Mouse (Mus musculus): ENCODE data around the gene Elp5.

Gene Elp5

DNA sequence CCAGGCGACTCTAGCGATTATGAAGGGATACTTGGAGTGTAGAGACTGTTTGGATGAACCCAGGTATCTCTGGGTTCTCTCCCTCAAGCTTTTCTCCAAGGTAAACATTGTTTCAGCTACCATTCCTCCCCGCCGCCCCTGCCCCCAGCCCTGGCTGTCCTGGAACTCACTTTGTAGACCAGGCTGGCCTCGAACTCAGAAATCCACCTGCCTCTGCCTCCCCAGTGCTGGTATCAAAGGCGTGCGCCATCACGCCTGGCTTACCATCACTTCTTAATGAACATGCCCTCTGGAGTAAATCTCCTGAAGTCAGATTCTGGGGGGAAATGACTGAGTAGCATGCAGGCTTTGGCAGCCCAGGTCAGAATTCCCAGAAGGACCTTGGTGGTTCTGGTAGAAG, at the start of gene Elp5:
Gene Elp5 (minus strand): TSS at position 293 of the 400 bp plus-strand sequence.
- in situ Hi-C loops (cut with MboI; ENCODE audit: unreplicated experiment in 2 of 2): loop anchor here in 1 of 2 experiments (25.0 kb wide), 2 partner anchors 570 to 920 kb away; partner anchors contain the start of genes Borcs6, Kdm6b and Tmem107

DNA sequence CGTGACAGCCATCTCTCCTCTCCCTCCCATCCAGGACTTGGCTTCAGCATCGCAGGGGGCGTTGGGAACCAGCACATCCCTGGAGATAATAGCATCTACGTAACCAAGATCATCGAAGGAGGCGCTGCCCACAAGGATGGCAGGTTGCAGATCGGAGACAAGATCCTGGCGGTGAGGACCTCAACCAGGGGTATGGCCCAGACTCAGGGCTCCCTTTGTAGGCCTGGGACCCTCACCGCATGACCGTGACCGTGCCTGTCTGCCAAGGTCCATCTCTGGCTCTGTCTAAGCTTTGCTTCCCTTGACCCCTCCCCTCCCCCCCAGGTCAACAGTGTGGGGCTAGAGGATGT, 49.0 kb upstream of the Elp5 start:
- in situ Hi-C loops (cut with MboI; ENCODE audit: unreplicated experiment in 2 of 2): no loop called here

DNA sequence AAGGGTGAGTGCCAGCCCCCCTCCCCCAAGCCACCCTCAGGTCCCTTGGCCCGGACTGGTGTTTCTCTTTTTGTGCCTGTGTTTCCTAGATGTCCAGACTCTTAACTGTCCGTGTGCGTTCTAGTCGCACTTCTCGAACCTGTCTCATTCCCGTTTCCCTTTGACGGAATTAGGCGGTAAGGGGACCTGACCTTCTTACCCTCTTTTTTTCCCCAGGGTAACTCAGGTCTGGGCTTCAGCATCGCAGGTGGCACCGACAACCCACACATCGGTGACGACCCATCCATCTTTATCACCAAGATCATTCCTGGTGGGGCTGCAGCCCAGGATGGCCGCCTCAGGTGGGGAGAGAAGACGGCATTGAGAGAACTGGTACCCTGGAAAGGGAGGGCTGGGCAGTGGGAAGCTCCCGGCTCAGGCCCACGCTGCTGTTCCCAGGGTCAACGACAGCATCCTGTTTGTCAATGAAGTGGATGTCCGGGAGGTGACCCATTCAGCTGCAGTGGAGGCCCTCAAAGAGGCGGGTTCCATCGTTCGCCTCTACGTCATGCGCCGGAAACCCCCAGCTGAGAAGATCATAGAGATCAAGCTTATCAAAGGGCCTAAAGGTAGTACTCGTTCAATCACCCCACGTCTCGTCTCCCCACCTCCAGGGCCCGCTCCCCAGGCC, 48.5 kb upstream of the Elp5 start:
- in situ Hi-C loops (cut with MboI; ENCODE audit: unreplicated experiment in 2 of 2): no loop called here

DNA sequence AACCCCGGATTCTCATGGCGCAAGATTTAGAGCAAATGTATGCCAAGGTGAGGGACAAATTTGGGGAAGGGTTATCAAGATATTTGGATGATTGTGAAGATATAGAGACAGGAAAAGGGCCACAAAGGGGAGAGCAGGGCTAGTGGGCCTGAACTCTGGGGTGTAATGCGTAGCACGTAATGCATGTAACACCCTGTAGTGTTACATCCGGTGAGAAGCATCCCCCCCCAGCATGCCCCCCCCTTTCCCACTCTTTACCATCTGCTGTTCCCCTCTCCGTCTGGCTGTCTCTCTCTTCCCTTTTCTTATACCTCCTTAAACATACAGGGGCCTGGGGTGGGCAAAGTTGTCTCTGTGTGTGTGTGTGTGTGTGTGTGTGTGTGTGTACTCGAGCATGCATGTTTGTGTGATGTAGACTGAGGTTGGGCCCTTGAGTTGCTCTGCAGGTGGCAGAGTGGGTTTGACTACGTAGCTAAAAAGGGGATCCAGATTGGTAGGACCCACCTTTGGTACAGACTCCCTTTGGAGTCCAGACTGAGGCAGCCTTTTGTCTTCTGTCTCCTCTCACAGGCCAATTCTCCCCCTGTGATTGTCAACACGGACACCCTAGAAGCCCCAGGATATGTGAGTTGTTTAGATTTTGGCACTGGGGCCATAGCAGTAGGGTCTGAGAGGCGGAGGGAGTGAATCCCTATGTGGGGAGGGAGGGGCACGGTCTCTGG, 47.7 kb upstream of the Elp5 start:
- in situ Hi-C loops (cut with MboI; ENCODE audit: unreplicated experiment in 2 of 2): no loop called here

DNA sequence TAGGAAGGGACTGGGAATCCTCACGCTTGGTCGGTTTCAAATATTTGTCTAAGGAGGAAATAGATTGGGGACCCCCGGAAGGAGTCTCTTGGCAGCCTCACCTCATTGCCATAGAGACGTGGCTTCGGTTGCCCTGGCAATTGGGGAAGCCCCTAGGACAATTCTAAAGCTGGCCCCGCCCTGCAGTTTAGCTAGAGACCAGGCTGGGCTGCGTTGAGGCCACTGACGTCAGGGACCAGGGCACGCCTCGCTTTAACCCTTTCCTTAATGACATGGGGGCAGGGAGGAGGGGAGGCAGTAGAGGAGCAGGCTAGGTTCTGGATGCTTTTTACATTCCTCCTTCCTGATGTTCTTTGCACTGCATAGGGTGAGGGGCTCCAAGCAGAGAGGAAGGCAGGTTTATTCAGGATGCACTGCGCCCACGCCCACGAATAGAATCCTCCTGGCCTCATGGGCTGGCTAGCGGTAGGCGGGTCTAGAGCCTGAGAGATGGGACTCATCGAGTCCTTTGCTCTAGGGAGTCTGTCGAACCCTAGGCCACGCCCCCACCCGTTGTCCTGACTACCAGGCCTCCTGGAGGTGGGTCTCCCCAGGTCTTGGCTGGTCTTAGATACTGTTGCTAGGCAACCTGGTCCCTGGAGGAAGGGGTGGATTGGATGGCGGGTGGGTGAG, 46.9 kb upstream of the Elp5 start:
- in situ Hi-C loops (cut with MboI; ENCODE audit: unreplicated experiment in 2 of 2): no loop called here

DNA sequence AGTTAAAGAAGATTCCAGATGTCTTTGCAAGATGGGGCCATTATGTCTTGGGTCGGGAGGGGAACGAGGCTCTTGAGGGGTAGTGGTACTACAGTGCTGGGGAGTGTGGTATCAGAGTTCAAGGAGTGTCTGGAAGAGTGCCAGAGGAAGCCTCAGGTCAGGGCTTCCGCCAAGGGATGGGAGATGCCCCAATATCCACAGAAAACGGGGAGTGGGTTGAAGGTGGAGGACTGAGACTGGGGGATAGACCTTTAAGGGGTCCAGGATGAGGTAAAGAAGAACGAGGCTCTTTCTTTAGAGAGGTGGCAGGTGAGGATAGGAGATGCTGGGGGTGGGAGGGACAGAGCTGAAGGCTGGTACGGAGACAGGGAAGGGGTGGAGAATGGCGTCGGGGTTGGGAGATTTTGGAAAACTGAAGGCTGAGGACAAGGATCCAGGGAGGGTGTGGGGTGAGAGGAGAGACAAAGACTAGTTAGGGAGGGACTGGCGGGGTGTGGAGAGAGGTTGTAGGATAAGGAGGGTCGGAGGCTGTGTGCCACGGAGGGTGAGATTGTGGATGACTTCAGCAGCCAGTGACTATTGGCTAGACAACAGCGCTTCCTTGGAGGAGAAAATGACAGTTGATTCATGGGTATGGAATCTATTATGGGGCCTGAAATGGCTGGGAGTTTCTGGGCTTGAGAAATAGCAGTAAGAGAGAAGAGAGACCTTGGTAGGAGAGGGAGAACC, 46.2 kb upstream of the Elp5 start:
- in situ Hi-C loops (cut with MboI; ENCODE audit: unreplicated experiment in 2 of 2): no loop called here

DNA sequence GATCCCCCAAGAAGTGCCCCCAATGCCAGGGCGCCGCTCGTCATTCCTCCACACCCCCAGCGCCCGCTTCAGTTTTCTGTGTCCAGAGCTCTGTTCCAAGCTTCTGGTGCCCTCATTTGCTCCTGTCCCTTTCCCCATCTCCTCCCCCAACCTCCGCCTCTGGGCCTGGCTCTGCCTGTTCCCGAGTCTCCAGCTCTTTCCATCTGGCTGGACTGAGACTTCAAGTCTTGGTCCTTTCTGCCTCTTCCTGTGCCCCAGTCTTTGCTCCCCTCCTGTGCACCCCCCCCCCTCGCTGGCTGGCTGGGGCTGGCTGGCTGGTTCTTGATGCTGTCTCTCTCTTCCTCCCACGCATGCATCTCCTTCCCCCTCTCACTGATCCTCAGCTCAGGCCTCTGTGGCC, 45.1 kb upstream of the Elp5 start:
- in situ Hi-C loops (cut with MboI; ENCODE audit: unreplicated experiment in 2 of 2): no loop called here

DNA sequence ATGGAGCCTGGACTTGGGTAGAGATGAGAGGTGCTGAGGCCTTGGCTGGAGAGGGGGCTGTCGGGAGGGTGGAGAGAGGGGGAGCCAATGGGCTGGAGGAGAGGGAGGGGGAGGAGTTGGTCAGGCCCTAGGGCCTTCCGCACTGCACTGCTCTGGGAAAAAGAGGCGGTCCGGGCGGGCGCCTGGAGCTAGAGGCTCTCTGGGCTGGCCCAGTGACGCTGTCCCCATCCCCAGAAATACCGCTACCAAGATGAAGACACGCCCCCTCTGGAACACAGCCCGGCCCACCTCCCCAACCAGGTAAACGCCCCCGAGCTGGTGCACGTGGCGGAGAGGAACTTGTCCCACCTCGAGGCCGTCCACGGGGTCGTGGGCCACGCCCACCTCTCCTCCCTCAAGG, 44.4 kb upstream of the Elp5 start:
- in situ Hi-C loops (cut with MboI; ENCODE audit: unreplicated experiment in 2 of 2): no loop called here

DNA sequence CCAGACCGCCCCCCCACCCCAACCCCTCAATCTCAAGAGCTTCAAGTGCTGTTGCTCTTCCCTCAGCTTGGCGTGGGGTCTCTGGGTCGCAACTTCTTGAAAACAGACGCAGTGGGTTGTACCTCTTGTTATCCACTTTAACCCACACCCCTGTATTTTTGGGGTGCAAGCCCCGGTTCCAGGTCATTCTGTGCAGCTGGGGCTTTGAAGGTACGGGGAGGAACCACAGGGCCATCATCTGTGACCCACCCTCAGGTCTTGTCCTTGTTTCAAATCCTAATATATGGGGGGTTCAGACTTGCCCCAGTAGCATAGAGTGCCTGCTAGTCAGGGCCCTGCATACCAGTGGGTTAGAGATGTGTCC, 41.8 kb upstream of the Elp5 start:
- in situ Hi-C loops (cut with MboI; ENCODE audit: unreplicated experiment in 2 of 2): no loop called here

DNA sequence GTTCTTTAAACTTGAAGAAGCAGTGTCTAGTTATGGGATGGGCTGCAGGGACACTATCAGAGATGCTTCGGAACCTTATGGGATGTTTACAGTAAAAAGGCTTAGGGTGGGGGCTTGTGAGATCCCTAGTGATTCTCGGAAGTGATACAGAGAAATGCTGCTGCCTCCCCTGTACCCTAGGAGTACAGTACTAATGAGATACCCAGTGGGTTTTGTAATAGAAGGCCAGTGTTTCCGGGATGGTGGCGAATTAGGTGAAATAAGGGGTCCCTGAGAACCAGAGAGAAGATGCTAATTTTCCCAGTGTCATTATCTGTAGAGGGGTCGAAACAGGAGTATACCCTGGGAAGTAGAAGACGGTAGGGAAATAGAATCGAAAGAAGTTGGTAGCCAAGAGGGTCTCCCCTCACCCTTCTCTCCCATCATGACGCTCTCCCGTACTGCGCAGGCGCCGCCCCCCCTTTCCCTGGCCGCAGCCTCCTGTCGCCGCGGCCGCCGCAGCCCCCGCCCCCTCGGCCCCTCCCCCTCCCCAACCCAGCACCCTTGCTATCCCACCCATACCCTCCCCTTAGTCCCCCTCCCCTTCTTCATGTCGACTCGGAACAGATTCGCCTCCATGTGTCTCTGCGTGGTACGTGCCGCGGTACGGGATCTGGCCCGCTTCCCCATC, 41.3 kb upstream of the Elp5 start:
- in situ Hi-C loops (cut with MboI; ENCODE audit: unreplicated experiment in 2 of 2): no loop called here

DNA sequence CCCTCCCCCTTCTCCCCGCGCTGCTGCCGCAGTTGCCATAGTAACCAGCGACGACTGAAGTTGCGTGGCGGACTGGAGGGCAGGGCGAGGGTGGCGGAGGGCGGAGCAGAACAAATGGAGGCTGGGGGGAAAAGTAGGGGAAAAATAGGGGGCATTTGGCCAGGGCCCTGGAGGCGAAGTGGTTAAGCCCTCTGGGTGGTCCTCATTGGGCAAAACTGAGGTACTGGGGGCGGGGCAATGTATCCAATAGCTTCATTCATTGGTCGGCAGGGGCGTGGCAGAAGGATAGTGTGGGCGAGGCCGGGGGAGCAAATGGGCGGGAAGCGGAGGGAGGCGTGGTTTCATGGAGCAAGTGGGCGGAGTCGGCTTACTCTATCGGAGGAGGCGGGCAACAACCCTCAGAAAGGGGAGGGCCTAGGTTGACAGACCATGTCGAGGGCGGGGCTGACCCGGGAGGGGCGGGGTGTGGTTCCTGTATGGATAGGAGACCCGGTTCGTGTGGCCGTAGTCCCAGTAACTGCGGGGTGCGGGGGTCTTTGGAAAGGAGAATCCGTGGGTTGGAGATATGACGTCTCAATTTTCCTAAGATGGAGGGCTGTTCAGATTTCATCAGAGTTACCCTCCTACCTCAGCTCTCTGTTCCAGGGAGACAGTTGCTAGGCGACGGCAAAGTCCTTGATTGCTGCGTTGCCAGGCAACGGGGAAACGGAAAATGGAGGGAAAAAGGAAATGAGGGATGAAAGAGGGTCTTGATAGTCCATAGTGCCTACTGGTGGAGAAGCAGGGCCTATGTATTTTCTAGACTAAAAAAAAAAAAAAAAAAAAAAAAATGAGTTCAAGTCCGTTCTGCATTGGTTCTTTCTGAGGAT, 39.2 kb upstream of the Elp5 start:
- in situ Hi-C loops (cut with MboI; ENCODE audit: unreplicated experiment in 2 of 2): no loop called here

DNA sequence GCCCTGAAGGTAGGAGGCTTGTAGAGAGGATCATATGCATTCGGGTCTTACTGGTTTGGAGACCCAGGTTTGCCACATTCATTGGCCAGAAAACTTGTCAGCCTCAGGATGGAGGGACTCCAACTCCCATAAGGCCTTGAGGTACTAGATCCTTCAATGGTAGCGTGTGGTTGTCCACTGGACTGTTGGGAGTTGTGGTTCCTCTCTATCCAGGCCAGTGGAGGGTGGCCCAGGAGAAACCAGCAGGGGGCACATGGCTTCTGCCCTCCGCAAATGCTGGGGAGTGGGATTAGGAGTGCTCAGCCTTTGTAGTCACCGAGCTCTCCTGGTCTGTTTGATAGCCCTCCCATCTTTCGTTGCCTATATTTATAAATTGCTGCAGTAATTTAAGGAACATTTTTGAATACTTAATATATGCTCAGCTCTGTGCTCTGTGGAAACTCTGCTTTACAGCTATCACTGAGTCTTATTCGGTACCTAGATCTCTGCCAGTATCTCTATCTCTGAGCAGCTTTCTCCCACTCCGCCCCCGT, 38.5 kb upstream of the Elp5 start:
- in situ Hi-C loops (cut with MboI; ENCODE audit: unreplicated experiment in 2 of 2): no loop called here

DNA sequence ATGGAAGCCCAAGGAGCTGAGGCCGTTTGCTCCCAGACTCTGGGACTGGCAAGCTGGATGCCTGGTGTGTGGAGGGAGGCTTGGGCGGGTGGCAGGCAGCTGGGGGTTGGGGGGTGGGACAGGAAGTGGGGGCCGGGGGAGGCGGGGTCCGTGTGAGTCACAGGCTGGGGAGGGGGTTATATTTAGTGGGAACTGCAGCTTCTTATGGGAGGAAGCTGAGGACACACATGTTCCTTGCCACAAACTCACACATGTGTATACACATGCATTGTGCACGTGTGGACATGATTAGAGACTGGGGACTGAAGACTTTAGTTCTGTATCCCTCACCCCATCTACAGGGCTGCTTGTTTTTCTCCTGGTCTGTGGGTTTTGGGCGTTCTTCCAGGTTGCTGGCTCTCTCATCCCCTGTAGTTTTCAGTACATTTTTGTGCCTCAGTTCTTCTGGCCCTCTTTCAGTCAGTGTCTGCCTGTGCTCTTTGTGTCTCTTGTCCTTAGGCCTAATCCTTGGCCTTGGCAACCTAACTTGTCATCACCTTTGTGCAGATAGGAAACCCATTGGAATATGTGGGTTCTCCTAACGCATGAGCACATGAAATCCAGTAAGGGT, 37.8 kb upstream of the Elp5 start:
- in situ Hi-C loops (cut with MboI; ENCODE audit: unreplicated experiment in 2 of 2): no loop called here

DNA sequence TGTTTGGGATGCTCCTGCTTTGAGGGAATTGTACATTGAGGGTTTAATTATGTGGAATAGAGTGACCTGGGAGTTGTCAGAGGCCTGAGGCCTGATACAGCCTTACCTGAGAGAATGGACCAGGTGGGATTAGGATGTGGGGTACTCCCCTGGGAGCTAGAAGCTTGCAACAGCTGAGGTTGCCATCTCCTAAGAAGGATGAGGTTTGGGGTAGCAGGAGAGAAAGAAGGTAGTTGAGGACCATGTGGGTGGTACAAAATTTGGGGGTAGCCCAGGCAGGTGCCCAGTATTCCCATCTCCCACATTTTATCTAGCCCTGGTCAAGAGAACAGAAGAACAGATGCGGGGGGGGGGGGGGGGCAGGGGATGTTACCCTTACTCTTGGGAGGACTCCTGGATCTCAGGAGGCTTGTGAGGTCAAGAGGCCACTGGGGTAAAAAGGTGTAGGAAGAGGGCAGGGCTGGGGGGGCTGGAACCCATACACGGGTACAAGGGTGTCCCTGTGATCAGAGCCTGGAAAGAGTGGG, 37.2 kb upstream of the Elp5 start:
- in situ Hi-C loops (cut with MboI; ENCODE audit: unreplicated experiment in 2 of 2): loop anchor here in 1 of 2 experiments (10.0 kb wide), 1 partner anchor 85 kb away; the partner anchor contains the start of gene Ybx2

DNA sequence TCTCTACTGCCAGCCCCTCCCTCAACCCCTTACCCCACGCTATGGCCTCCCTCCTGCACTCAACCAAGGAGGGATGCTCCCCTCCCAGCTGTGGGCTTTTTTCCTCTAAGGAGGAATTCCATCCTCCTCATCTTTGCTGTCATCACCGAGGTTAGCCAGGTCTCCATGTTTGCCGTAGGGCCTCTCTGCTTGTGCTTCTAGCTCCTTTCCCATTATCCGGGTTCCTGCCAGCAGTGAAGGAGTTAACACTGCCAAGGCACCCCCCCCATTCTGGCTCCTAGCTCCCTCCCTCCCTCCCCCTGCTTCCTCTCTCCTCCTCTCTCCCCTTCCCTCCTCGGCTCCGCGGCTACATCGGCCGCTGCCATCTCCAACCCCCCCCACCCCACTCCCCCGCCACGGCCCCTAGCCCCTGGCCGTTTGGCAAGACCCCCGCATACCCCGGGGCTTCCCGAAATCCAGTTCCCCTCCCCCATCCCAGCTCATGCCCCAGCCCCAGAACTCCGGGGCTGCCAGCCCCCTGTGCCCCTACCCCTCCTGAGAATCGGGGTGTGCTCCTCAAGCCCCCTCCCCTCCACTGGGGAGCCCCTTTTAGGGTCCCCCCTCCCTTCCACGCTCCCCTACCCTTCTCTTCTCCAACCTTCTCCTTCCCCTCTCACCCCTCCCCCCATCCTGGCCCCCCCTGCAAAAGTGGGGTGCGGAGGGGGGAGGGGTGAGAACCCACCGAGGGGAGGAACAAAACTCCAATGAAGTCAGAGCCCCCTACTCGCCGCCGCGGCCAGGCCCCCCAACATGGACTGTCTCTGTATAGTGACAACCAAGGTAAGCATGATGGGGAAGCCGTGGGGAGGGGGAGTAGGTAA, 36.0 kb upstream of the Elp5 start:
- in situ Hi-C loops (cut with MboI; ENCODE audit: unreplicated experiment in 2 of 2): loop anchor here in 1 of 2 experiments (10.0 kb wide), 1 partner anchor 84 kb away; the partner anchor contains the start of gene Ybx2

DNA sequence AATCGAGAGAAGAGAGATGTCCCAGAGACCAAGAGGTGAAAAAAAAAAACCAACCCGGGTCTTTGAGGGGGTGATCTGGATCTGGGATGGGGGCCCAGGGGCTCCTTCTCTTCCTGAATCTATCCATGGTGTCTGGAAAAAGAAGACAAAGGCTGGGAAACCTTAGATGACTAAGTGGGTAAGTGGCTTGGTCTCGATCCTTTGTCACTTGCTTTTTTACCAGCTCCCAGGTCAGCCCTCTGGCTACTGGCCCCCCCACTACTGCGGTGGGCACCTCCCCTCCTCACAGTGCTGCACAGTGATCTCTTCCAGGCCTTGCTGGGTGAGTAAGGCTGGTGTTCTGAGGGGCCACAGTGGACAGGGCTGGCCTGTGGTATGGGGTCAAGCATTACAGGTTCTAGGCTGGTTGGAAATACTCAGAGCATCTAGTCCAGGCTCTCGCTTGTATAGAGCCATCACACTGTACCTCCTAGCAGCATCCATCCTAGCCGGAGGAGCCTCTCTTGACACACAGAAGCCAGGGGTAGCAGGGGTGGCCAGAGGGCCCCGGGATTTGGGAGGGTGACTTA, 35.0 kb upstream of the Elp5 start:
- in situ Hi-C loops (cut with MboI; ENCODE audit: unreplicated experiment in 2 of 2): loop anchor here in 1 of 2 experiments (10.0 kb wide), 1 partner anchor 82 kb away; the partner anchor contains the start of gene Ybx2

DNA sequence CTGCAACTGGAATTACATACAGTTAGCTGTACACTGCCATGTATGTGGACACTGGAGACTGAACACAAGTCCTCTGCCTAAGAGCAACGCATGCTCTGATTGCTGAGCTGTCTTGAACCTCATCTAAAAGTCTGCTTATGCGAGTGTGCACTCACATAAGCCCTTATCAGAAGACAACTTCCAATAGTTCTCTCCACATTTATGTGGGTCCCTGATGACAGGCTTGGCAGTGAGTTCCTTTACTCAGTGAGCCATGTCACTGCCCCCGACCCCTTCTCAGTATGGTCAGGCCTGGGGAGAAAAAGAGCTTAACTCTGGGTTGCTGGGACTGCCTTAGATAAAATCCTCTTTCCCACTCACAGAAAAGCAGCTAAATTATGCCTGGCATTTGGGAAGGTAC, 34.4 kb upstream of the Elp5 start, which contains the start of gene Dlg4:
Gene Dlg4 (plus strand): TSS at position 274 of the 400 bp plus-strand sequence.
- in situ Hi-C loops (cut with MboI; ENCODE audit: unreplicated experiment in 2 of 2): loop anchor here in 1 of 2 experiments (10.0 kb wide), 1 partner anchor 82 kb away; the partner anchor contains the start of gene Ybx2
